8 mouse cellular contexts compared by ENCODE assay signal in the genomic region with DNA sequence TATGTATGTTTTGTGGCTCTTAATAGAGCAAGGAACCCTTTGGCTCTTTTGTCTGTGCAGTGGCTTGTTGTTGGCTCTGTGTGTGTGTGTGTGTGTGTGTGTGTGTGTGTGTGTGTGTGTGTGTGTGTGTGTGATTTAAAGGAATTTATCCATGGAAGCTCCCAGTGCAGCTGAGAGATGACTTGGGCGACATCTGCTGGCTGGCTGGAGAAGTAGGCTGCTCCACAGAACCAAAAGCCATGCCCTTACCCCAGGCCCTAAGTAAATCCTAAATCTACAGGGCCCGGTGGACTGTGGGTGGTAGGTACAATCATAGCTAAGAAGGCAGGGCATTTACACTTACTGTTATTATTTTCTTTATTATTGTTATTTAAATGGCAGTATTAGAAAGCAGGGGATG.
A peak's percentile ranks its signal among the peaks of the same experiment; 100 is the strongest.
DNase-seq lines count a peak whose midpoint lies in the region; TF ChIP-seq lines count a peak whose summit lies in the region.

No protein-coding gene starts in this region.

- no peak overlapping the region for H3K27ac ChIP-seq in cerebellum, adult 2 months (ENCODE audit: insufficient read depth, low read length)
- no peak overlapping the region for H3K27ac ChIP-seq in small intestine, adult 2 months (ENCODE audit: insufficient read depth, low read depth, low read length)

- peak; percentile 84 for TF ChIP-seq CTCF in cerebellum, adult 2 months (IDR thresholded peaks at IDR 0.05; ENCODE audit: borderline replicate concordance, insufficient read depth, low read depth, low read length)
- peak; percentile 64; the same call in 1 of the 2 replicates for TF ChIP-seq CTCF in small intestine, adult 2 months (IDR thresholded peaks at IDR 0.05; ENCODE audit: extremely low read depth, insufficient read length, insufficient replicate concordance, low read depth, low read length)

- 0% methylated on average over 2 of the region's 2 CpGs for WGBS in cerebellum, adult 2 months
- WGBS in small intestine, adult 2 months = 3% methylated on average over 2 of the region's 2 CpGs

- H3K36me3 ChIP-seq in small intestine, adult 2 months (ENCODE audit: control insufficient read depth, insufficient read depth, low read length) = no peaks in the 10 kb centered on the region

- no peaks in the 10 kb centered on the region for H3K27me3 ChIP-seq in cerebellum, adult 2 months (ENCODE audit: control insufficient read depth, insufficient read depth, low read length)
- H3K27me3 ChIP-seq in small intestine, adult 2 months (ENCODE audit: control insufficient read depth, insufficient read depth, low read length) = no peaks in the 10 kb centered on the region

- TF ChIP-seq POLR2A in cerebellum, adult 2 months (IDR thresholded peaks at IDR 0.05; ENCODE audit: borderline replicate concordance, insufficient read depth, low read length) = no peak
- no peak for TF ChIP-seq POLR2A in small intestine, adult 2 months (IDR thresholded peaks at IDR 0.05; ENCODE audit: low read depth, low read length)

- DNase-seq in adrenal gland, adult (ENCODE audit: inconsistent age in 2 of 2, low spot score in 1 of 2) = peak; percentile 66 to 84
- DNase-seq in adrenal gland, adult 8-10 months = no peak
- DNase-seq in CD4-positive helper T cell, adult 2 months (ENCODE audit: low read depth, low spot score) = peak; percentile 25
- peak; percentile 65 to 73 for DNase-seq in cerebellum, adult 2 months
- peak; percentile 78 for DNase-seq in forelimb bud, embryonic 11.5 days (ENCODE audit: low read depth, low spot score)
- DNase-seq in layer of hippocampus, postnatal 10 days (ENCODE audit: low spot score in 2 of 2) = peak; percentile 80 to 83
- peak; percentile 83 for DNase-seq in mesoderm, embryonic 11.5 days (ENCODE audit: low read depth, low spot score)

- no peak overlapping the region for H3K4me3 ChIP-seq in cerebellum, adult 2 months (replicated peaks; ENCODE audit: insufficient read depth, low read depth, low read length)
- no peak overlapping the region for H3K4me3 ChIP-seq in small intestine, adult 2 months (ENCODE audit: low read depth, low read length)

- H3K4me1 ChIP-seq in cerebellum, adult 2 months (ENCODE audit: control insufficient read depth, insufficient read depth, low read length) = peaks cover 5% of the 10 kb centered on the region; the same call in 1 of the 2 replicates
- H3K4me1 ChIP-seq in small intestine, adult 2 months (ENCODE audit: control insufficient read depth, insufficient read depth, insufficient read length, low read length) = no peaks in the 10 kb centered on the region; the same call in 1 of the 2 replicates
